Mouse (Mus musculus): ENCODE data around the gene Phc2.

The Phc2 gene

DNA sequence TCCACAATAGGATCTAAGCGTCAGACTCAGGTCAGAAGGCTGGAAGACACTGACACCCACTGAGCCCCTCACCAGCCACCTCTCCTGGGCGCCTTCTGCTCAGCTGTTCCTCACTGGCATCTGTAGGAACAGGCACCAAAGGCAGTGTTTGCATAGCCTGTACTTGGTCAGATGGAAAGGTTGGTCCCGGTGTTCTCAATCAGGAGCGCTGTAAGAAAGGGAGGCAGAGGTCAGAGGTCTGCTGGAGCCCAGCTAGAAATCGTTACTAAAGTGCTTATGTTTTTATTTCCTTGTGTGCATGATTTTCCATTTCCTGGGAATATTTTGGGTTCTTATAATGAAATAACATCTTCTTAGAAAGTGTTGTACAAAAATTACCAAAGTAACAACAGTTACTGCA, 87.4 kb downstream of the Phc2 start:
- DNase-seq (ENCODE audit: low spot score in 2 of 2) = no peak

DNA sequence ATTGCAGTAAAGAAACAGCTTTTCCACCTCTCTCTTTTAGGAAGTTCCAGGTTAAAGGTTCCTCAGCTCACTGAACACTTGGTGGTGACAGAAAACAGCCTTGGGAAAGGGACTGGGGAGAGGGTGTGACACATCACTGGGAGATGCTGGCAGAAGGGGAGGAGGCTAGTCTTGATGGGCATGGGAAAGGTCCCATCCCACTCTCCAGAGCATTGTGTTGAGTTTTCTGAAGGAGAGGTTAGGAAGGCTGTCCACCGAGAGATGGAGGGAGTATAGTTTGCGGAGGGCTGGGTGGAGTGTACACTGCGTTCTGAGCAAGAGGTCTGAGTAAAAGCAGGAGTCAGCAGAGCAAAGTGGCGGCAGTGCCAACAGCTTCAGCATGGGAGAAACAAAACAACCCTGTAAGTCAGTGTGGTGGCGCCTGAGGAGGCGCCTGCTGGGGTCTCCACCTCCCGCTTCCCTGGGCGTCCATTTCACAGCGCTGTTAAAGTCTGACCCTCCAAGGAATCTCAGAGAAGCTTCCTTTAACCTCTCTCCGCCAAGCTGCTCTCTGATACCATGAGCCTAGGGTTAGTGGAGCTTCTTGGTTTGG, 88.0 kb downstream of the Phc2 start:
- no peak for DNase-seq (ENCODE audit: low spot score in 2 of 2)

DNA sequence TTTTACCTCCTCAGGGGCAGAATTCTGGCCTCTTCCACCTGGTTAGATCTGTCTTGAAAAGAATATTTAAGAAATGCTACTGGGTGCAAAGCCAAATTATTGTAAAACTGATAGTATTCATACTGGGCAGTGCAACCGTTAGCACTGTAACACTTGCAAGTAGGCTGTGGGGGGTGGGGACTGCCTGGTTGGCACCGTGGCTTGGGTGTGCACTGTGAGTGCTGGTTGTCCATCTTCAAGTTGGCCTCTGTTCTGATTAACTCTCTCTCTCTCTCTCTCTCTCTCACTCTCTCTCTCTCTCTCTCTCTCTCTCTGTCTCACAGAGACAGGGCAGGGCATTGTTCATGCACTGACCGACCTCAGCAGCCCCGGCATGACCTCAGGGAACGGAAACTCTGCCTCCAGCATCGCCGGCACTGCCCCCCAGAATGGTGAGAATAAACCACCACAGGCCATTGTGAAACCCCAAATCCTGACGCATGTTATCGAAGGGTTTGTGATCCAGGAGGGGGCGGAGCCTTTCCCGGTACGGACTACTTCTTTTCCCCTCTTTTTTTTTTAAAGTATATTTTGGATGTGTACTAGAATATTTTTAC, 88.6 kb downstream of the Phc2 start:
- no peak for DNase-seq (ENCODE audit: low spot score in 2 of 2)

DNA sequence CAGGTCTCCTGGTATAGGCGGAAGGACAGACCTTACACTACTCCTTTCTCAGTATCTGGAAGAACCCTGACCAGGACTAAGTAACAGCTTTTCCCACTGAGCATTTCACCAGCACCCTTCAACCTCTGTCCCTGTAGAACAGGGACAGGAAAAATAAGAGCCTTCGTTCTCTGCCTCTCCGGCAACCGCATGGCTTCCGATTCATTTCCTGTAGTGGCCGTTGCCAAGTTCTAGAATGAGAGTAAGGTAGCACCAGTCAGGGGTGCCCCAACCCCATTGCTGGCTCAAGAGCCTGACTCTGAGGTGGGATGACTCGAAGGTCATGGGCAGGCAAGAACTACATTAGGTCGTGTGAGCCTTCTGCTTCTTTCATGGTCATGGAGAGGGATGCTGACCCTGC, 90.7 kb downstream of the Phc2 start:
- DNase-seq (ENCODE audit: low spot score in 2 of 2) = no peak

DNA sequence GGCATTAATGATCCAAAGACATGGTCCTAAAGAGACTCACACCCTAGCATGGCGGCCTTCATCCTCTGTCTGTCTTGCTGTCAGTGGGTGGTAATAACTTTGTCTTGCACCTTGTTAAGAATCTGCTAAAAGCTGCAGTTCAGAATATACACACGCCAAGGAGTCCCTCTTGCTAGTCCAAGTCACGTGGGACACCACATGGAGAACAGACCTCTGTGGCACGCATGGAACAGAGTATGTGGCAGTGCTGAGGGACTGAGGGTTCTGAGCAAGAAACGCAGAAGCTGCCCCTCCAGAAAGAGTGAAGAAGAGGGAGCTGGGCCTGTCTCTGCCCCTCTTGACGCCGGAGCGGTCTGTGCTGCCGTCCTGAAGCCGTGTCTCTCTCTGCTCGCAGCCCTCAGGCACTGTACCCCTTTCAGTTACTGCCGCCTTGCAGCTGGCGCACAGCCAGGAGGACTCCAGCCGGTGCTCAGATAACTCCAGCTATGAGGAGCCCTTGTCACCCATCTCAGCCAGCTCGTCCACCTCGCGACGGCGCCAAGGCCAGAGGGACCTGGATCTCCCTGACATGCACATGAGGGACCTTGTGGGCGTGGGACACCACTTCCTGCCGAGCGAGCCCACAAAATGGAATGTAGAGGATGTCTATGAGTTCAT, 93.2 kb downstream of the Phc2 start:
- no peak for DNase-seq (ENCODE audit: low spot score in 2 of 2)

DNA sequence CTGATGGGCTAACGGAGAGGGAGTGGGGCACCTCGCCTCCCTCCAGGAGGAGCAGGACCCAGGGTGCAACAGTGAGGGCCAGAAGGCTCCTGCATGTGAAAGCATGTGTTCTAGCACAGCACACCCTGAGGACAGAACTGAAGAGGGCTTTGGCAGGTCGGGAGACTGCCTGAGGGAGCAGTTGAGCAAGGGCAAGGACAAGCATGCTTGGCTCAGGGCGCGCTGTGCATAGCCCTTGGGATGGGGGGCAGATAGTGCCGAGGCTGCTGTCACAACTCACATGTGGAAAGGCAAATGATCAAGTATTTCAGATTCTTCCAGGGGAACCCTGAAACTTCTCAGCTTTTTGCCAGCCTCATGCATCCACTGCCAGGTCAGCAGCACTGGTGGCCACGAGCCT, 93.8 kb downstream of the Phc2 start:
- DNase-seq (ENCODE audit: low spot score in 2 of 2) = no peak

DNA sequence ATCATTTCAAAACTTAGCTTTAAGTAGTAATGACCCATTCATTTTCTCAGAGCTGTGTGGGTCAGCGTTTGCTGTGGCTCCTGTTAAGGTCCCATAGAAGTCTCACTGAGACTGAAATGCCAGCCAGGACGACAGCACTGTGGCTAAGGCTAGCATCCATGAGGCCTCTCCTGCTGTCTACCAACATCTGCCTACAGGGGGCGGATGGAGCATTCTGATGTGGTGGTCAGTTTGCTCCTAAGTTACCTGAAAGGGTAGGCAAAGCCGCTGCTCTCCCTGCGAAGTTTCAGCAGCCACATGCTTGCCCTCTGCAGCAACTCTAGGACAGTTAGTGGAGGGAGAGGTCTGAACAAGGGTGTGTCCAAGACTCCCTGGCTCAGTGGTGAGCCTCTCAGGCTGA, 96.5 kb downstream of the Phc2 start:
- no peak for DNase-seq (ENCODE audit: low spot score in 2 of 2)

DNA sequence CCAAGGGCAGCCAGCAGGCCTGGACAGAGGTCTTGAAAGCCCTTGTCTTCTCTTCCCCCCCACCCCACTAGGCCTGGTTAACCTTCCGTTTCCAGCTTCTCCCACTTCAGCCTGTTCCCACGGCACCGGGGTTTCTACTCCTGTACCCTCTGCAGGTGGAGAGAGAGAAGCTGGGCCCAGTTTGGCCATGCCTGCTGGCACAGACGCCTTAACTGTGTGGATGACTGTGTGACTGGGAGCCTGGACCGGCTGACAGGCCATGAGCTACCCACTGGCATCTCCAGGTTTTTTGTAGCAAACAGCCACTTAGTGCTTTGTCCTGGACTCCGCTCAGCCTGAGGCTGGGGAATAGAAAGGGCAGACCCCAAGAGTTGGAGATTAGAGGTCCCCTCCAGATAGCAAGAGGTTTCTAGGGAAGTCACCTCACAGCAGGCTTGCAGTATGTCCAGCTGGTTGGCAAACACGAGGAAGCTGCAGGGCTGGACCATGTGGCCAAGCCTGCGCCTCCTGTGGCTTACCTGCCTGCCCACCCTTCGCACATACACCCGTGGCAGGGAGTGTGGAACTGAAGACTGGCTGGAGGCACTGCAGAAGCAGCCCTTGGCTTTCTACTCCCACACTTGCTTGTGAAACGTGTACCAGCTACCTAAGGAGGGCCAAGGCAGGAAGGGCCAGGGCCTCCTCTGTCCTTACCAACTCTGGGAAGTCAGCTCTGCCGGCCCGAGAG, 97.7 kb downstream of the Phc2 start:
- no peak for DNase-seq (ENCODE audit: low spot score in 2 of 2)

DNA sequence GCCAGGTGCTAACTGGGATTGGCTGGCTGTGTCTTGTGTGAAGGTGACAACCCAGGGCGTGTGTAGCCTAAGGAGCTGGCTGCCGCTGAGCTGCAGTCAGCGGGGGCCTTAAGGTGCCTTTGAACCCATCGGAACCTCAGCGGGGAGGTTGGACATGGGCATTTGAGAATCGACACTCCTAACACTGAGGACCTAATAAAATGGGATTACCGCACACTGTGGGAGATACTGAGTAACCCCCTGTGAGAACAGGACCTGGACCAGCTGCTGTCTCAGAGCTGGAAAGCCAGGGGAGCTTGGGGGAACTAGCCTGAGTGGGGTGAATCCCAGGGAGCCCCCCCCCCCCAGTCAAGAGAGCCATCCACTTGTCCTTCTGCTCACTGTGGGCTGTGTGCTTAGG, 99.1 kb downstream of the Phc2 start:
- no peak for DNase-seq (ENCODE audit: low spot score in 2 of 2)

DNA sequence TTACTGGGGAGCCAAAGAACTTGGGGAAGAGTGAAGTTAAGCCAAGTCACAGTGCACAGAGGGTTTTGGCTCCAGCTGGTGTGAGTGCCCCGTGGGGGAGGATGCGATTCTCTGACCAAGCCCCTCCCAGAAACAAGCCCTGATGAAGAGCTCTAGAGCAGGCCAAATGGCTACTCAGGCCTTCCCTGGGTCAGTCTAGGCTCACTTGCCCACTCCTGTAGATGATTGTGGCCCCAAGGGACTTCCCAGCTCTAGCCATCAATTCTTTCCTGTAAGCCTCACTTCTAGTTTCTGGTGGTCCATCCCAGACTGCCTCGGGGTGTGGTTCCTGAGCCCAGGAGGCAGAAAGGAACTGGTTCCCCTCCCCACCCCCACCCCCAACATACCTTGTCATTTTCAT, 100.6 kb downstream of the Phc2 start, which contains the start of gene A3galt2:
TSS of gene A3galt2 (plus strand) at position 301 of the 400 bp plus-strand sequence.
- no peak for DNase-seq (ENCODE audit: low spot score in 2 of 2)

DNA sequence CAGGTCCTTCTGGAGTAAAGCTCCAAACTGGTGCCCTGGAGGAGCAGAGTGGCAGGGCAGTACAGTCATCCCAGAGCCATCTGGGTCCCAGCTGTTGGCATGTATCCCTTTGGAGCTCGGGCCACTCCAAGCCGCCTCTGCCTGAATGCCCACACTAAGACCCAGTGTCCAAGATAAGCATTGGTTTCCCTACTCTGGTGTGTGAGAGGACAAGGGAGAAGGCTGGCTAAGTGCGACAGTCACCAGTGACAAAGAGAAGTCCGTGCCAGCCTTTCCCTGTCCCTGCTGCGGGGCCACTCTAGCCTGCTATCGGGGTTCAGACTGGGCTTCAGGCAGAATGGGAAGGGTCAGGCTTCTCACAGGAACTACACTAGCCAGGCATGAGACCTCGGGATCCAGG, 101.4 kb downstream of the Phc2 start:
- no peak for DNase-seq (ENCODE audit: low spot score in 2 of 2)

DNA sequence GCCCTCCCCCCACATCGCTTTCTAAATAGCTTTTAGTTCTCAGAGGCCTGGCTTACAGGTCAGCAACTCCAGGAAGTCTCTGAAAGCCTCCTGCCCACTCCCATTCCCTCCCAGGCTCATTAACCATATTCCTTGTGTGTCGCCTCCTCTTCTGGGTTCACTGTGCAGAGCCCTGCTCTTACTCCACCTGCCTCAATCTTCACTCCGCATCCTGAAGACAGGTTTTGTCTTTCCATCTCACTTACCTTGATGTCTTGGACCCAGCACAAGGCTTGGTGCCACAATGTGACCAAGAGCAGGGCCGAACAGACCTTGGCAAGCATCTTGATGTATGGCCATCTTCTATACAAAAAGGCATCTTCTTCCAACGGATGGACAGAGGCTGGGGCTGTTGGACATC, 104.7 kb downstream of the Phc2 start:
- DNase-seq (ENCODE audit: low spot score in 2 of 2) = no peak

DNA sequence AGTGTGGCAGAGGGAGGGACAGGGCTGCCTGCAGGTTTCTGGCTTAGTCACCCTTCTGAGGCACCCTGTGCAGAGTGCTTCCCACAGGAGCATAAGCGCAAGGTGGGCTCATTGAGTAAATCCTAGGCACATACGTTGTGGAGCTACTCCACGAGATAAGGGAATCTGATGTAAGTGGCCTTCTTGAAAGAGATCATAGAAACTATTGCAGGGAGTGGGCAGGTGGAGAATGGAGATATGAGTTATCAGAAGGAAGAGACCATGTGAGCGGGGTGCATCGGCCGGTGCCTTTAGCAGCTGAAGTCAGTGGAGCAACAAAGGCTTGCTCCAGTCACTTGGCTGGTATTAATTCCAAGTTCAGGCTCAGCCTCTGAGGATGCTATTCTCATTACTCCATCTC, 105.5 kb downstream of the Phc2 start:
- DNase-seq (ENCODE audit: low spot score in 2 of 2) = no peak

DNA sequence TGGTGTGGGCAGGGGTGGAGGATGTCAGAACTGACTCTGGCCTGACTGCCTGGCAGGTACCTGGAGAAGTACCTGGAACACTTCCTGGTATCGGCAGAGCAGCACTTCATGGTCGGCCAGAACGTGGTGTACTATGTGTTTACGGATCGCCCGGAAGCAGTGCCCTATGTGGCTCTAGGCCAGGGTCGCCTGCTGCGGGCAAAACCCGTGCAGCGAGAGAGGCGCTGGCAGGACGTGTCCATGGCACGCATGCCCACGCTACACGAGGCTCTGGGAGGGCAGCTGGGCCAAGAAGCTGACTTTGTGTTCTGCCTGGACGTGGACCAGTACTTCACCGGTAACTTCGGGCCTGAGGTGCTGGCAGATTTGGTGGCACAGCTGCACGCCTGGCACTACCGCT, 112.4 kb downstream of the Phc2 start:
- DNase-seq (ENCODE audit: low spot score in 2 of 2) = no peak

DNA sequence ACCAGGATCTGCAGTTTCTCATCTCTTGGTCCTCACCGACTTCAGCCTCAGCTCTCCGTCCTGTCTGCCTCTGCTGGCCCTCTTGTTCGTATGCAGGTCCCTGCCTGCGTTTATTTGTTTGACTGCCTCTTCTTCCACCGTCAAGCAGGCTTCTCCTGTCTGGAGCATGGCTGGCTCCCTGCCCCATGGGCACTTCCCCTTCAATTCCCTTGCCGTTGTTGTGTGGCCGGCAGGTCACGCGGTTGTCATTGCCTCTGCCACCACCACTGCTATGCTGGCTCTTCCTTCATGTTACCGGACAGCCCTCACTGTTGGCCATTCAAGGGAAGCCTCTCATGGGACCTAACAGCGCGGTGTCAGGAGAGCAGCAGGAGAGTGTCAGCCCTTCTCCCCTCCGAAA, 113.6 kb downstream of the Phc2 start:
- no peak for DNase-seq (ENCODE audit: low spot score in 2 of 2)

DNA sequence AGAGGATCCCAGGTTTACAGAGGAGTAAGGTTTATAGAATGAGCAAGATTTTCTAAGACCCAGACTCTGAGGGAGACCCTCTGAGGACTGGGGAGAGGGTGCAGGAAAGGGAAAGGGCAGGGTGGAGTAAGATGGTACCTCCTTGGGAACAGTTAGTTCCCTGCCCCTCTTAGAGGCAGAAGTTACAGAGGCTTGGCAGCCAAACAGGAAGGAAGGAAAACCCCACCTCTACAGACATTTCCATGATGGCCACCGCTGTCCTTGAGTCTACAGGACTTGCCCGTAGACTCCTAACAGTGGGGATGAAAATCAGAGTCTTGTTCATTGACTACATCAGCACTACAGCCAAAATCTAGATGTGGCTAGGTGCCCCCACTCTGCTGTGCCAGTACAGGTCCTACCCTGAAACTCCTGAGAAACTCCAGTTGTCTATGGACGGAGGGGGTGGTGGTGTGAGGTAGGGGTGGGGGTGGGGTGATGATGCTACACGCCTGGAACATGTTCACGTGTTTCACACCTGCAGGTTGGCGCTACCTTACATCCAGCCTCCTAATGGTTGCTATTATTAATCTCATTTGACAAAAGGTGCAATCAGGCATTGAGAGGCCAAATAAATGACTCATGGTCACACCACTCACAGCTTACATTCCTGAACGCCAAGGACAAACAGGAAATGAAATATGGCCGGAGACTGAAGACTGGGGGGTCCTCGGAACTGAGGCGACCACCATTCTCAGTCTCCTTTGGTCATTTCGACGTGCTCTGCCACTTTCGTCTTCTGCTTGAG, 115.3 kb downstream of the Phc2 start:
- no peak for DNase-seq (ENCODE audit: low spot score in 2 of 2)

DNA sequence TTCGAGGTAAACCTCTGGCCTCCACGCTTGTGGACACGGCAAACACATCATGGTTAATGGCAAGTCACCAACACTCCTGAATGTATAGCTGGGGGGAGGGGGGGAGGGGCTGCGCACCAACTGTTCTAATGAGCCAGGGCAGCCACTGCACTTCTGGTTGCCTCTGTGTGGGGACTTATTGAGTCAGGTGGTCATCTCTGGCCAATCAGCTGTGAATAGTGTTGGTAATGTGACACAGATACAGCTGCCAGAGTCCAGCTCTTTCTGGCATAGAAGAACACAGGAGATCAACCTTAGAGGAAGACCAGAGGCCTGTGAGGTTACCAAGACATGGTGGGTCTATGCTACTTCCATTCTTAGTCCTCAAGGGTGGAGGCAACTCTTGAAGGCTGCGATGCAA, 116.2 kb downstream of the Phc2 start:
- no peak for DNase-seq (ENCODE audit: low spot score in 2 of 2)

DNA sequence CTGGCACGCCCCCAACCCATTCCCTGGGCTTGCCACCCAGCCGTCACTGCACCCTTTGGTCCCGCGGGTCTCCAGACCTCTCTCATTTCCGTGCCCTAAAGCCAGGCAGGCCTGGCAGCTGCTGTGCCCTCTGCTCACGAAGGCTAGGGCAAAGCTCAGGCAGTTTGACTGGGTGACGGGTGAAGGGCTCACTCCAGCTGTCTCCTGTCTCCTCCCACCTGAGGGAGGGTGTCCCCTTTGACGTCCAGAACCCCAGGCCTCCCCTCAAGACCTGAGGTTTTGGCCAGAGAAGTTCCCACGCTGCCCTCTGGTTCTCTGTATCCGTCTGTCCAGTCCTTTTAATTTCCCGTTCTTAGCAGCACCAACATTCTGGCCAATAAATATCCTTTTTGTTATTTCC, 119.3 kb downstream of the Phc2 start:
- DNase-seq (ENCODE audit: low spot score in 2 of 2) = no peak

DNA sequence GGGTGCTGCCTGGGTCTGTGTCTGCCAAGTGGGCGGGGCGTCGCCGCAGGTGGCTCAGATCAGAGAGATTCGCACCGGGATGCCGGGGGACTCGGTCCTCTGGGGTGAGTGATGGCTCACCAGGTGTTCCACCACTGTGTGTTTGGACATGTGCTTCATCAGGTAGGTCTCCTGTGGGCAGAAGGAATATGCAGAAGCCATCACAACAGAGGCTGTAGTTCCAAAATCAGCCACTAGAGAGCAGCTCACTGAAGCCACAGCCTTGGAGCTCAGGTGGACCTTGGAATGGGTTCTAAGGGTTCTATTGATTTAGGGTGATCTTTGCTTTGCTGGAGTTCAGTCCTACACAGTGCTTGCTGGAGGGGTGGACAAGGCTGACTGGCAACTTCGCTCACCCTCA, 120.0 kb downstream of the Phc2 start:
- DNase-seq (ENCODE audit: low spot score in 2 of 2) = peak in 1 of 2 experiments; percentile 53

DNA sequence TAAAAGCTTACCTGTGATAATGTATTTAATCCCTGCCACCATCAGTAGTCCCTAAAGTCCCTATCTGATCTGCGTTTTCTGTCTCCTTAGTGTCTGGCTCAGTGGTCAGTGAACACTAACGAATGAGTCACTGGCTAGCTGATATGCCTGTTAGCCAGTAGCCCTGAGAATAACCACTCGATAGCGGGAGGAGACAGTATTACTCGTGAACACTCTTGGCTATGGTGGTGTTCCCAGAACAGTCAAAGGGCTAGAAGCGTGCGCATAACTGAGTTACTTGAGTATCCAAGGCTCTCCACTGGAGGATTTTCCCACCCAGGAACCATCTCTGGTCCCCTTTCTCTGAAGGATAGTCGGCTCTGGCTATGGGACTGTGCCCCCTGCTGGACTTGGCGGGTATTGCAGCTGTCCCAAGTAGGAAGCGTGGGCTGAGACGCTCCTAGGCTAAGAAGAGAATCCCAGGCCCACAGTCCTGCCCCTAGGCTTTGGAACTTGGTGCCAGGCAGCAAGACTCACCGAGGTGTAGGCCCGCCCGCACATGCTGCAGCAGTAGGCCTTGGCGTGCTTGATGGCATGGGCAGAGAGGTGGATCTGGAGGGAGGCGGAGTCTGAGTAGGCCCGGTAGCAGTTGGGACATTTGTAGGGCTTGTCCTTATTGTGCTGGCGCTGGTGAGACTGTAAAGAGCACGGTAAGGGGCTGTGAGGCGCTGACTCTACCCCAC, 122.2 kb downstream of the Phc2 start:
- peak in 1 of 2 experiments; percentile 68 for DNase-seq (ENCODE audit: low spot score in 2 of 2)

DNA sequence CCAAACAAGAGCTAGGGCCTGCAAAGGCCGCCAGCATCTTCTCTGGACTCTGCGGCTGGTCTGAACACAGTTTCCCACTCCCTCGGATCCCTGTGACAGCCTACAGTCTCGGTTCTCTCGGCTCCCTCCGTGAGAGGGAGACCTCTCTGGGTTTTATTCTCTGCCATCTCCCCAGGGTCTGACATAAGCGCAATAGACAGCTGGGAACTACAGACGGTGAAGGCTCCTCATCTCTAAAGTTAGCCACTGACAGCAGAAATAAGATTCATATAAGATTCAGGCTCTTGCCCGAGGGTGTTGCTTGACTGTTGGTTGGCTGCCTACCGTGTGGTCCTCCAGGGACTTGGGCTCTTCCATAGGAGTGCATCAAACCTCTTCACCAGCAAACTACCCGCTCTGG, 123.1 kb downstream of the Phc2 start:
- no peak for DNase-seq (ENCODE audit: low spot score in 2 of 2)

All from frontal cortex, postnatal 10 days (tissue).